Mouse (Mus musculus) yolk sac, embryonic 10.5 days (tissue): ENCODE measurements around the gene Mrpl58.

Experiments
- DNase-seq: peaks from one replicate; pipeline ENCODE4 v3.0.0-alpha.2; 2017; ENCODE audit warnings: low spot score

Mrpl58 gene

GRCm38 (mm10) chr11:115460976-115461375 lies 57.4 kb downstream of the Mrpl58 start:
- no peak for DNase-seq

- DNase-seq = no peak
These were observed 58.3 kb downstream of the Mrpl58 start for GRCm38 (mm10) chr11:115461846-115462242.
